Mouse (Mus musculus) MN1 (cell line): ENCODE measurements at regions not wholly inside any gene's neighbourhood (a gene's known extent, or its start where the extent isn't known, plus 50 kb on each side); places are given as distances from the start of the nearest gene placed in this dataset.
"Not testable (repeated sequence)": the region's sequence is repeated elsewhere in the genome, so short reads cannot be mapped to it uniquely, and the experiment has no call there.

Source experiments
- DNase-seq: peaks from one replicate; pipeline ENCODE4 v3.0.0-alpha.2; 2016; ENCODE audit warnings: low spot score

DNA sequence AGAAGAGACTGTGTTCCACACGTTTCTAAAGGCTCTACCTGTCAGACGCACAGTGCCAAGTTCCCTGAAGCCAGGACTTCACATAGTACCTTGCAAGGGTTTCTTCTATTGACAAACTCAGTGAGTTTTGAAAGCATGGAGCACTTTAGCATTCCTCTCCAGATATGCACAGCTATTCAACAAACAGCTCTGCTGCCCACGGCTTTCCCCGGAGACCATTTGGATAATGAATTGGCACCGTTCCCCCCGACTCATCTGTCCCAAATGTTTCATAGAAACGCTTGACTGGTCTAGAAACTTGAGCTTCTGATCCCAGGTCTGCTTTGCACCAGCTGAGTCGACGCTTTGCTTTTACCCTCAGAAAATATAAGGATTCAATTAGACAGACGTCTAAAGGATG, 162.2 kb upstream of the St6galnac5 start:
- DNase-seq: peak; percentile 47

DNA sequence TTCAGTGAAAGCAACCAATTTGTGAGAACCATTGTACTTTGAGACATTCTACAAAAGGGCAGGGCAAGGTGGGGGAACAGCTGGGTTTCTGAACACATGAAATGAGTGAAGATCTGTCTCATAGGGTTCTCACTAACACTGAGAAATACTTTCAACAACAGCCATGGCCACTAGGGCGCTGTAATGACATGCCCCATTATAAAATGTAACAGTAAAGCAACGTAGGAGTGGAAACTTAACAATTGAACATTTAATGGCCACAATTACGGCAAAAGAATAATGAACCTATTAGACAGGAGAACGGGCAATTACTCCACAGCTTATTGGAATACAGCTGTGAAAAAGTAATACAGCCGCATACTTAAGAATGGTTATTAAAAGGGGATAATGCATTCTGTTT, 158.9 kb upstream of the St6galnac5 start:
- DNase-seq: no peak

DNA sequence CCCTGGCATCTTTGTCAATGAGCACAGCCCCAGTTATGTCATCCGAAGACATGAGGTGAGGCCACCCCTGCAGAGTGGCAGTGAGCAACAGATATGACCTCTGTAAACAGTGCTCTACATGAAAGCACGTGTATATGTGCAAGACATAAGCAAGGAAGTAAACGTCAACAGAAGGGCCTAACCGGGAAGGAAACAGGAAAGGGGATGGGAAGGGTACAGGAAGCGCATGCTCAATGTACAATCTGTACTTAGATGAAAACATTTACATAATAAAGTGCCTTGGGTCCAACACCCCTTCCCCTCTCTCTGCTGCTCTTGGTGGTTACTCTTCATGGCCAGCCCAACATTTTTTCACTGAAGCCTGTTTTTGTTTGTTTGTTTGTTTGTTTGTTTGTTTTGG, 143.3 kb upstream of the St6galnac5 start:
- no peak for DNase-seq

DNA sequence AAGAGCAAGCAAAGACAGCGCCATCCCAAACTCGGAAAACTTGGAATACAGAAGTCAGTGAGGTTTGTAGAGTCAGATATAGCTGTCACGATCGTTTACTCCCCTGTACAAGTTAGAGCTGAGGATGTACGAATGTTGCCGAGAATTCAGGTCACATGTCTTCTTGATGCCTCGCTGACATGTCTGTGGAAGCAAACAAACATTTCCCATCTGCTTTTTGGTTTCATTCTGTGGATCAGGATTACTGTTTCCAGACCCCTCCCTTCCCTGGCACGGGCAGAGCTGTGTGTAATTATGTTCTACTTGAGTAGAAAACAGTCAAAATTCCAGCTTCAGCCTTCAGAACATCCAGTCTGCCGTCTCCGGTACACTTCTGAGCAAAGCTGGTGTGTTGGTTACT, 139.9 kb upstream of the St6galnac5 start:
- DNase-seq: no peak

DNA sequence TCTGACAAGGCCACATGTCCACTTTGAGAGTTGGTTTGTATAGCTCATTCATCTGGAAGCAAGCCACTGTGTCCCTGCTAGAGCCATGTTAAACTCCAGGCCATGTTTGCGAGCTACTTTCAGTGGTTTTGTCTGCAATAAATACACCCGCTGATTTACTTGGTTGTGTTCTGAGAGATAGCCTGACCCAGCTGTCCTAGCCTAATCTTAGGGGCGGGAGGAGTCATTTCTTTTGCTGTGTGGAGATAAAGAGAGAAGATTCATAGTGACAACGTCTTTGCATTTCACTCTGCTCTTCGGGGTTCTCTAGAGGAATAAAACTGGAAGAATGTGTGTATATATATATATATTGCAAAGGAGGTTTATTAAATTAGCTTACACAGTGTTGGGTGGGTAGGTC, 137.1 kb upstream of the St6galnac5 start:
- no peak for DNase-seq

DNA sequence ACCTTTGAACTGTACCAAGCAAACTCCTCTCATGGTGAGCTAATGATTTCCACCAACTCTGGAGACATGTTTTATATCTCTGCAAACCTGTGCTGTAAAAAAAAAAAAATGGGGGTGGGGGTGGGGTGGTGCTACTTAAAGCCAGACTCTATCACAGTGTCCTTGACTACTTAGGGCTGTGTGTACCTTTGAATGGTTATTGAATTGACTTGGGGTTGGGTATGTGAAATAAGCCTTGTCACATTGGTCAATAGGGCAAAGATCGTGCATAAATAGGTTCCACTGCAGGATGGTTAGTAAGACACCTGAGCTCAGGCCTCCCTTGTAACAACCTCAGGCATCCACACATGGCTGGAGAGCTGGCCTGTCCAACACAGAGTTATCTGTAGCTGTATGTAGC, 136.6 kb upstream of the St6galnac5 start:
- DNase-seq: no peak

DNA sequence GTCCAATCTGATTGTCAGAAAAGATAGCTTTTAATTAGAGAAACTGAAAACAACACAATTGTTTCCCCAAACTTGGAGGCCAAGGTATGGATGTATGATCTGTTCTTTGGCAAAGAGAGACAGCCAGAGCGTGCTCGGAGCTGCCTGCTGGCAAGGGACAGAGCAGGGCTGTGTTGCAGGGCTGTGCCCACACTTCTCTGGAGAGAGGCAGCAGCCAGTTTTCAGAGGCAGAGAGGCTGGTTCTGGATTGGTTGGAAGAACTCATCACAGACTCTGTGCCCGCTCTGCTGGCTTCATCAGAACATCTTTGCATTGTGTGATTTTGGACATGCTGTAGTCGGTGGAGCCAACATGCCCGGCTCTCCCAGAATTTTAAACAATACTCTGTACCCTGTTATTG, 123.5 kb upstream of the St6galnac5 start:
- DNase-seq: no peak

DNA sequence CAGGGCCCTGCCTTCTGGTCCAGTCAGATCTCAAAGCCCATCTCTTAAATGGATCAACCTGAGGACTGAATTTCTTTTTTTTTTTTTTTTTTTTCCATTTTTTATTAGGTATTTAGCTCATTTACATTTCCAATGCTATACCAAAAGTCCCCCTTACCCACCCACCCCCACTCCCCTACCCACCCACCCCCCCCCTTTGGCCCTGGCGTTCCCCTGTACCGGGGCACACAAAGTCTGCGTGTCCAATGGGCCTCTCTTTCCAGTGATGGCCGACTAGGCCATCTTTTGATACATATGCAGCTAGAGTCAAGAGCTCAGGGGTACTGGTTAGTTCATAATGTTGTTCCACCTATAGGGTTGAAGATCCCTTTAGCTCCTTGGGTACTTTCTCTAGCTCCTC, 108.5 kb upstream of the St6galnac5 start:
- not testable (repeated sequence) for DNase-seq

DNA sequence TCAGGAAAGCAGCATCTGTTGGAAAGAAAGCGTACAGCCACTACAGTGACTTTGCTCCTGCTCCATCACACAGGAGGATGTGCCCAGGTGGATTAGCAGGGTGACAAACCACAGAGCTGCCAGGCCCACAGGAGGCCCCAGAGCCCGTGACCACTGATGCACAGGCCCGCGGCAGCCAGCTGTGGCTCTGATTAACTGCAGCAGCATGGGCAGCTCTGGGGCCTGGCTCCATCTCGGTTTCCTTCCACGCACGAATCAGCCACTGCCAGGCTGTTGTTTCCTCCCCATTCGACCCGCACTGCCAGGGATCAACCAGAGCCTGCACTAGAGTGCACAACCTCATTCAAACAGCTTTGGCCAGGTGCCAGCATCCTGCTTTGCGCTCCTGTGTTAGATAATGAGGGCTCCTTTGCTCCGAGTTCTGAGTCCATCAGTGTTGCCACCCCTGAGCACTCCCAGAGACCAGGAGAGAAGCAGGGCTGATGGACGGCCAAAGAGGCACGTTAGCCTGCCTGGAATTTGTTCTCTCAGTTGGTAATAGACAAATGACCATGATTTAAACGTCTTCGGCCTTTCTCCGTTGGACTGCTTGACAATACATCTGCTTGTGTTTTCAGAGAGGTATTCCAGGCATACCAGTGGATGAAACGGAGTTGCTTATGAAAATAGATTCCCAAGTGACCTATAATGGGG, 103.2 kb upstream of the St6galnac5 start:
- peak; percentile 80 for DNase-seq

DNA sequence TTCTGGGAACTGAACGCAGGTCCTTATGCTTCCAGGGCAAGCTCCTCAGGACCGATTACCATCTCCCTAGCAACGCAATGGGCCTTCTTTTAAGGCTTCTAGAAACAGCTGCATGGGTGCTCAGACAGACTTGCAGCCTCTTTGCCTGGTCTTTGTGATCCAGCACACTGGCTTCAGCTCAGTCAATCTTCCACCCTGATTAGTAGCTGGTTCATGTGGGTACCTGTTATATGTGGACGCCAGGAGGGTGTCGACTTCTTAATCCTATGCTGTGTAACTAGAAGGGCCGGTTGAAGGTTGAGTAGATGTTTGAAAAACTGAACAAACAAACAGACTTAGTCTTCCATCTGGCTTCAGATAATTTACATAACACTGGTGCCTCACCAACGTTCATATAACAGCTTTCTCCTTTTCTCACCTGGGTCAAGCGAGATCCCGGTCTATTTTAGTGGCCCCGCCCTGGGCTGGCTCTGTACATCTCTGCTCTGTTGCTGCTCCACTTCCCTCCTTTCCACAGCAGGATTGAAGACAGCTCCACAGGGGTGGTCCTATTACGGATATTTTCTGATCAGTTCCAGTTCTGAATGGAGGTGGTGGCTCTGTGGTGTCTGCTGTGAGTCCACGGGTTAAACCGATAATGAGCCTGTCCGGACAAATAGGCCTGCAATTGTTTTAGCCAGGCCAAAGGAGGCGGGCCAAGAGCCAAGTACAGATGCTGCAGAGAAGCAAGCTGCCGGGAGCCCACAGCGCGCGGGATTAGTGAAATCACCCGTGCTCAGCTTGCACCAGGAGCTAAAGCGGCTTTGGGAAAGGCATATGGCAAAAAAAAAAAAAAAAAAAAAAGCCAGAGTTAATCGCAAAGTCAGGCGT, 102.4 kb upstream of the St6galnac5 start:
- peak; percentile 82 for DNase-seq

DNA sequence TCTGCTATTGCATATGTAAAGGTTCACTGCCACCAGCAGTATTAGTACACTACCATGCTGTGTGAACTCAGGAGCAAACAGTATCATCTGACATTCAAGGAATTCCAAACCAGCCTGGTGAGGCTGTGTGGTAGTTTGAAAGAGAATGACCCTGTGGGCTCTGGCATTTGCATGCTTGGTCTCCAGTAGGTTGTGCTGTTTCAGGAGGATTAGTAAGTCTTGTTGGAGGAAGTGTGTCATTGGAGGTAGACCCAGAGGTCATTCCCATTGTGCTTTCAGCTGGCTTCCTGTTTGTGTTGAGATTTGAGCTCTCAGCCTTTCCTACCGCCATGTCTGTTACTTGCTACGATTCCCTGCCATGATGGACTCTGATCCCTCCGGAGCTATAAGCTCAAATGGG, 98.3 kb upstream of the St6galnac5 start:
- DNase-seq: no peak

DNA sequence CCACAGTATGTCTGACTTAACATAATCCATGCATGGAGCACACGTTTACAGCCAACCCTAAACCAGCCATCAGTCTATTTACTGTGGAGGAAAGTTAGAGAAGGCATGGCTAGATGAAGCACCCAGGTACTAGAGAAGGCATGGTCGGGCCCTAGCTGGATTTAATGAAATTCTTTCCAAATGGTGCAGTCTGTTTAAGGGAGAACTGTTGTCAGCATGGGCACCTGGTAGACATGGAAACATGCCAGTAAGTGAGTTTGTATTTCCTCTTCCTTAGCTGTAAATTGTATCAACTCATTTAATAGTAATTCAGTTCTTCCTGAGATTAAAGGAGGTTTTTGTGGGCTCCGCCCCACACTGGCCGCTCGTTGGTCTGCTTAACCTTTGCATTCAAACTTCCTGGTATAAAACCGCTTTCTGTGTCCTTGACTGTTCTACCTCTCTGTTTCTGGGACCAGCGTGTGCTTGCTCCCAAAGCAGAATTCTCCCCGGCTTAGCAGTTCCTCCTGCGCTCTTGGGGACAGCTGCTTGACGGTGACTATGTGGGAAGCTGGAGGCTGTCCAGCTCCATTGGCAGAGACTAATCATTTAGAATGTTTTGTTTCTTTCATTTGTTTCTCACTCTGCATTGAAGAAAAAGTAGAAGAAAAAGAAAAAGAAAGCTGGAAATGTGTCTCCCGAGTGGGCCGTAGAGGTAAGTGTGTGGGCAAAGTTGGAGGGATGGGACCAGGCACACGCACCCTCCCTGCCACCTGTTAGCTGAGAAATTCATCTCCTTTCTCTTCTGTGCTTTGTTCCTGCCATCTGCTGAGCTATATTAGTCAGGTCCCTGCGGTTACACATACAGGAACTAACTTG, 96.0 kb upstream of the St6galnac5 start:
- no peak for DNase-seq

DNA sequence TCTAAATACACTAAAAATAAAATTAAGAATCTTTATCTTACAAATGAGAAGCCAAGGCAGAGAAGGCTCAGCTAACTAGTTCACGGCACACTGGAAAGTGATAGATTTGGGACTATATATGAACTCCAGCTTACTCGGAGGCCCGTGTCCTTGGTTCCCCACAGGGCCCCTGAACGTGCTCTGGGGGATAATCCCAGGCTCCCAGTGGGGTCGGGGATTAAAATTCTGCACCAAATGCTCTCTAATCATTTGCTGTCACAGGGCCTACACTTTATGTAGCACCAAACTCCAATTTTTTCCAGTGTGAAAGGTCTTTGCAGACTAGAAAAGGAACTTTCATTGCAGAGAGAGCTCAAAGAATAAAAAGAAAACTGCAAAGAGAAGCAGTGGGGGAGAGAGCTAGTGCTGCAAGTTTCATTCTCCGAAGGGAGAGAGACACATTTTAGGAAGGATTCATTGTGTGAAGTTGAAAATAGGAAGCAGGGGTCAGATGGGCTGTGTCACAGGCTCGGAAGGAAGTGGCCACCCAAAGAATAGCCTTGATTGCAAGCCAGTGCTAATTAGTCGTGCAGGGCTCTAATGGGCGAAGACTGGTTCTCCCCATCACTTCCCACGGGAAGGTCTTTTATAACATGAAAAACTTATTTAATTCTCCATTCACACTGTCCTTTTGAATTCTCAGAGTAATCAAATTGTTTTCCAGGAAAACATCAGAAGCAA, 90.3 kb upstream of the St6galnac5 start:
- DNase-seq: no peak

DNA sequence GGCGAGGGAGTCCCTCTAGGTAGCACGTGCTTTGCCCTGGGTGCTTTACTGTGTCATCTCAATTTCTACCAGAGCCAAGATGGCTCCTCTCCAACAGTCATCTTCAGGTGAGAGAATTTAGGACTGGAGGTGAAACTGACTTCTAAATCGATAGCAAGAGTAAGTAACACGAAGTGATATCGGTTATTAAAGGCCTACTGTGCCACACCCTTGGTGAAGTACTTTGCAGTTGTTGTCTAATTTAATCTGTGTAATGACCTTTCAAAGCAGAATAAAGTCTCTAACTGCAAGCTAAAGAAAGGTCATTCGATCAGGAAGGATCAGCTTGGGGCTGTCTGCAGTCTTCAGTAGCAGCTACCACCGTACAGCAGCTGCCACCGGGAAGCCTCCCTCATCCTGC, 89.5 kb upstream of the St6galnac5 start:
- DNase-seq: no peak

DNA sequence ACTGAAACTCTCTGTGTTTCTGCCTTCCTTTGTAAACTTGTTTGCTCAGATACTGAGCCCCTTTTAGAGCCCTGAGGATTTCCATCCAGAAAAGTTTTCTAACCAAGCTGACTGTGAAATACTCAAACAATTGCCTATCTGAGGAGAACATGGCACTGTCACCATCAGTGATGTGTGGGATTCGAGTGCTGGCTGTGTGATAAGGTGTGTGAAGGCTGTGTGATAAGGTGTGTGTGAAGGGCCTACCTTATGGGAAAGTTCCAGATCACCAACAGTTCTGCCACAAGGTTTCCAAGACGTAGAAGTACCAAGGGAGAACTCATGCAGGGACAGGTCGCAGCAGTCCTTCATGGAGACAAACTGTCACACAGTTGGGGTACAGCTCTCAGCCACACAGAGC, 89.1 kb upstream of the St6galnac5 start:
- no peak for DNase-seq

DNA sequence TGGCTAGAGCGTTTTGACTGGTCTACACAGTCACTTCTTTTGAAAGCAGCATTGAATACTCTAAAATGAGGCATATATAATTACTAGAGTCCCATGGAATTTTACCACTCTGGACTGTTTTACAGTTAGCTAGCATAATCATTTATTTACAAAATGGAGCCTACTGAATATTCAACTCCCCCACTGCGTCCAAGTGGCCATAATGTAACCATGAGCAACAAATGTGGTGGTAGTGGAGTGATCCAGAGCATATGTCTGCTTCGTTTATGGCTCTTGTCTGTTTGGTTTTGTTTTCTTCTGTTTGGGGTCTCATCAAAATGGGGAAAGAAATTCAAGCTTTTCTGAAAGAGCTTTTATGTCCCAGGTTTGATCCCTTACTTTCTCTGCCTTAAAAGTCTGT, 83.8 kb upstream of the St6galnac5 start:
- no peak for DNase-seq

DNA sequence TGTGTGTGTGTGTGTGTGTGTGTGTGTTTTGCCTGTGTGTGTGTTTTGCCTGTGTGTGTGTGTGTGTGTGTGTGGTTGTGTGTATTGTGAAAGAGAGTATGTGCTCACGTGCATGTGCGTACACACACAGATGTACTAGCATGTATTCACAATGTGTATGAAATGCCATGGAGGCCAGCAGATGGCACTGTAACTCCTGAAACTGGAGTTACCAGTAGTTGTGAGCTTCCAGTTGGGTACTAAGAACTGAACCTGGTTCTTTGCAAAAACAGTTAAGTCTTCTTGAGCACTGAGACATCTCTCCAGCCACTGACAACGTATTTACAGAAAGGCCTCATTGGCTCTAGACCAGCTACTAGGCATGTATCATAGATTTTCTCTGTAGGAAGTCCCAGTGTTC, 71.1 kb upstream of the St6galnac5 start:
- DNase-seq: no peak

DNA sequence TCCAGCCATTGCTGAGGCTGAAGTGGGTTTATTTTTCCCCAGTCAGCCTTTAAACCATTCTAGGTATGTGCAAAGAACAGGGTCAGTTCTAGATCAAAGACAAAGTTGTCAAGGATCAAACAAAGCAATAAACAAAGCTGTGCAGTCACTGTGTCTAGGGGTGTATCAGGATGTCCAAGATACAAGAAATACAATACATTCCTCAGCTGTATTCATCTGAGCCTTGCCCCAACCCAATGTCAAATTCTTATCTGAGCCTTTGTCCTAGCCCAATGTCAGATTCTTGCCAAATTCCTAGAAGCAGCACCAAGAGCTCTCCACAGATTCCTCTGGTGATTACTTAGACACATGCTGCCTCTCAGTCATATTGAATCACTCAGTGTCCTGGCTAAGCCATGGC, 69.5 kb upstream of the St6galnac5 start:
- no peak for DNase-seq

DNA sequence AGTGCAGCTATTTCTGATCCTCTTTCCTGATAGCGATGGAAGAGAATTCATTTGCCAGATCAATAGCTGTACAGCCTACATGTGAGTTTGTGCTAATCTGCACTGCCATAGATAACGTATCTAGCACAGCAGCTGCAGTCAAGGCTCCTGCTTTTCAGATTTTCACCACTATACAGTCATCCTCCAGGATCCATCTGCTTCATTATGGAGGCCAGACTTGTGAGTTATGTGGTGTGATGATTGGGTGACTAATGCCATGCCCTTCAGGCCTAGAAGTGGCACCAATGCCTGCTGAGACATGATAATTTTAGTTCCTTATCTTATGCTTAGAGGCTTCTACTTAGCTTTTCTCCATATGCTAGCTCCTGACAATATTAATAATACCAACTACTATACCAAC, 63.3 kb upstream of the St6galnac5 start:
- DNase-seq: no peak

DNA sequence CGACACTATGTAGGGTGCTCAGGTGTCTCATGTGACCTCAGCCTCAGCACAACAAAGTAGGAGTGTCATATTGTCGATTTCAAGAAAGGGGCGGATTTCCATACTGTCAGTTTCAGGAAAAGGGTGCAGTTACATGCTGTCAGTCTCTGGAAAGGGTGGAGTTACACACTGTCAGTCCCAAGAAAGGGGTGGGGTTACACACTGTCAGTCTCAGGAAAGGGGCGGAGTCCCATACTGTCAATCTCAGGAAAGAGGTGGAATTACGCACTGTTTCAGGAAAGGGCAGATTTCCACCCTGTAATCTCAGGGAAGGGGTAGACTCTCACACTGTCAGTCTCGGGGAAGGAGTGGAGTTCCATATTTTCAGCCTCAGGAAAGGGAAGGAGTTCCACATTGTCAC, 51.9 kb upstream of the St6galnac5 start:
- no peak for DNase-seq
